Mouse (Mus musculus) forebrain, embryonic 12.5 days (tissue): Measurements from ENCODE around the gene Abcd4. TPM values are rescaled to one million over a fixed set of nuclear protein-coding genes. Genes with fewer than 3 reads are reported as not detected.

ENCODE experiments used
- ATAC-seq: fragments of 200-750 bp; cut with Nextera tagmentation; 2 replicates; pipeline ENCODE4 v1.8.0; 2017; ENCODE audit warnings: moderate TSS enrichment; ENCODE audit not compliant: low FRiP score
- H3K27ac ChIP-seq: fragments of 300-500 bp; sonication (generic); 2 replicates; pipeline ENCODE4 v1.5.1; 2016; ENCODE audit warnings: mild to moderate bottlenecking
- H3K27me3 ChIP-seq: fragments of 300-500 bp; sonication (generic); 2 replicates; pipeline ENCODE4 v1.6.1; 2016; ENCODE audit warnings: mild to moderate bottlenecking
- H3K36me3 ChIP-seq: fragments of 300-500 bp; sonication (generic); replicated peaks from 2 replicates; pipeline ENCODE4 v1.6.1; 2016; ENCODE audit warnings: mild to moderate bottlenecking
- H3K4me1 ChIP-seq: fragments of 300-500 bp; sonication (generic); 2 replicates; pipeline ENCODE4 v1.6.1; 2016
- H3K4me2 ChIP-seq: fragments of 300-500 bp; sonication (generic); 2 replicates; pipeline ENCODE4 v1.6.1; 2016; ENCODE audit warnings: mild to moderate bottlenecking, moderate library complexity
- H3K4me3 ChIP-seq: fragments of 300-500 bp; sonication (generic); replicated peaks from 2 replicates; pipeline ENCODE4 v1.5.1; 2016; ENCODE audit warnings: mild to moderate bottlenecking
- H3K9ac ChIP-seq: fragments of 300-500 bp; sonication (generic); 2 replicates; pipeline ENCODE4 v1.6.1; 2016; ENCODE audit warnings: mild to moderate bottlenecking
- H3K9me3 ChIP-seq: fragments of 300-500 bp; sonication (generic); 2 replicates; pipeline ENCODE4 v1.6.1; 2016
- WGBS: fragments of 180-500 bp; shearing (Covaris S2); methylation state at CpG from one replicate; pipeline ENCODE4 v1.1.7; 2016; 5-methylcytosine and 5-hydroxymethylcytosine counted together
- polyA plus RNA-seq: library from polyadenylated mRNA; unstranded; fragments of >200 nt; fragmentation: Nextera tagmentation; extraction: Ambion mirVana; gene quantifications from 2 replicates; pipeline ENCODE4 v1.2.1, GENCODE M21; 2016

The Abcd4 gene
- polyA plus RNA-seq, 1 experiment from 2014 or later = 14.3 TPM

GRCm38 (mm10) chr12:84570694-84571415 is 46.4 kb downstream of the Abcd4 start:
- Histone ChIP-seq H3K4me3 (no peak overlapping the region), H3K4me2 (peak overlapping the region; percentile 17), H3K27me3 (peaks cover 99% of the 10 kb centered on the region), H3K36me3 (no peaks in the 10 kb centered on the region), H3K4me1 (peaks cover 22% of the 10 kb centered on the region), H3K9me3 (no peaks in the 10 kb centered on the region), H3K27ac (no peak overlapping the region), H3K9ac (no peak overlapping the region)
- WGBS = under 1% methylated on average over 34 of the region's 34 CpGs
- ATAC-seq = no peak

- ATAC-seq = no peak
- Histone ChIP-seq H3K4me3 (peak overlapping the region; percentile 23; the same call in 1 of the 2 replicates), H3K27ac (no peak overlapping the region), H3K4me1 (peaks cover 22% of the 10 kb centered on the region), H3K36me3 (no peaks in the 10 kb centered on the region), H3K4me2 (peak overlapping the region; percentile 32; the same call in 1 of the 2 replicates), H3K27me3 (peaks cover 93% of the 10 kb centered on the region), H3K9ac (no peak overlapping the region), H3K9me3 (no peaks in the 10 kb centered on the region)
- under 1% methylated on average over 39 of the region's 40 CpGs for WGBS
Measured at GRCm38 (mm10) chr12:84569976-84570693, 47.1 kb downstream of the Abcd4 start.

GRCm38 (mm10) chr12:84569336-84569970 is 47.8 kb downstream of the Abcd4 start, which contains the start of gene Vsx2:
Vsx2 (plus strand) TSS chr12:84569762.
- H3K4me3 ChIP-seq = peak within 1 kb of the TSS; percentile 23; the same call in 1 of the 2 replicates
- no peaks in the 10 kb centered on the region for H3K36me3 ChIP-seq
- no peak for ATAC-seq
- WGBS = 1% methylated on average over 25 of the region's 25 CpGs
- peaks cover 22% of the 10 kb centered on the region for H3K4me1 ChIP-seq
- peak within 1 kb of the TSS; percentile 32; the same call in 1 of the 2 replicates for H3K4me2 ChIP-seq
- H3K27ac ChIP-seq = no peak within 1 kb of the TSS
- peaks cover 90% of the 10 kb centered on the region for H3K27me3 ChIP-seq
- H3K9me3 ChIP-seq = no peaks in the 10 kb centered on the region
- no peak within 1 kb of the TSS for H3K9ac ChIP-seq

GRCm38 (mm10) chr12:84567576-84567975 is 49.6 kb downstream of the Abcd4 start:
- H3K4me2 ChIP-seq = no peak overlapping the region
- H3K27me3 ChIP-seq = peaks cover 82% of the 10 kb centered on the region
- H3K27ac ChIP-seq = no peak overlapping the region
- peaks cover 22% of the 10 kb centered on the region for H3K4me1 ChIP-seq
- no peak overlapping the region for H3K9ac ChIP-seq
- no peak overlapping the region for H3K4me3 ChIP-seq
- no peaks in the 10 kb centered on the region for H3K9me3 ChIP-seq
- no peak for ATAC-seq
- WGBS = 83% methylated on average over 6 of the region's 6 CpGs
- H3K36me3 ChIP-seq = no peaks in the 10 kb centered on the region

- Histone ChIP-seq H3K4me3 (no peak overlapping the region), H3K9ac (no peak overlapping the region), H3K4me1 (no peaks in the 10 kb centered on the region), H3K4me2 (no peak overlapping the region), H3K27ac (no peak overlapping the region), H3K9me3 (0 out of 2 replicates have a peak, but pooled peaks cover 3% of the 10 kb centered on the region), H3K36me3 (no peaks in the 10 kb centered on the region), H3K27me3 (peaks cover 31% of the 10 kb centered on the region)
- no peak for ATAC-seq
- WGBS = 48% methylated on average over 4 of the region's 4 CpGs
Measured at GRCm38 (mm10) chr12:84562558-84562957, 54.7 kb downstream of the Abcd4 start.

- 58% methylated on average over 8 of the region's 8 CpGs for WGBS
Measured at GRCm38 (mm10) chr12:84555218-84555617, 62.0 kb downstream of the Abcd4 start.

More at GRCm38 (mm10) chr12:84555218-84555617, 62.0 kb downstream of the Abcd4 start:
- Histone ChIP-seq H3K4me3 (no peak overlapping the region), H3K4me2 (no peak overlapping the region), H3K36me3 (no peaks in the 10 kb centered on the region), H3K27ac (no peak overlapping the region), H3K9ac (no peak overlapping the region), H3K9me3 (0 out of 2 replicates have a peak, but pooled peaks cover 3% of the 10 kb centered on the region), H3K4me1 (no peaks in the 10 kb centered on the region), H3K27me3 (0 out of 2 replicates have a peak, but pooled peaks cover 6% of the 10 kb centered on the region)
- ATAC-seq = no peak

Other genes starting within 250 kb of the Abcd4 start
- gene Entpd5, start 208.4 kb downstream of the Abcd4 start, polyA plus RNA-seq = 11.0 and 13.8 TPM in 2 replicates
- 2.1 and 3.3 TPM in 2 replicates for gene Bbof1, start 208.3 kb downstream of the Abcd4 start, polyA plus RNA-seq
- gene Rnf113a2, start 200.2 kb downstream of the Abcd4 start, polyA plus RNA-seq = 28.7 and 29.9 TPM in 2 replicates
- gene Aldh6a1, start 166.4 kb downstream of the Abcd4 start, polyA plus RNA-seq = 26.6 and 26.8 TPM in 2 replicates
- 37.5 and 39.2 TPM in 2 replicates for gene Lin52, start 166.0 kb downstream of the Abcd4 start, polyA plus RNA-seq
- gene Vsx2, start 47.7 kb downstream of the Abcd4 start, polyA plus RNA-seq = 0.08 and 0.37 TPM in 2 replicates
- not detected in 2 replicates for gene Vrtn, start 23.6 kb upstream of the Abcd4 start, polyA plus RNA-seq
- gene Syndig1l, start 81.4 kb upstream of the Abcd4 start, polyA plus RNA-seq = 0.61 and 0.67 TPM in 2 replicates
- 72.0 and 75.2 TPM in 2 replicates for gene Npc2, start 155.7 kb upstream of the Abcd4 start, polyA plus RNA-seq
- 143 and 152 TPM in 2 replicates for gene Isca2, start 155.8 kb upstream of the Abcd4 start, polyA plus RNA-seq